ENCODE assay signal across 8 mouse cellular contexts in the genomic region with DNA sequence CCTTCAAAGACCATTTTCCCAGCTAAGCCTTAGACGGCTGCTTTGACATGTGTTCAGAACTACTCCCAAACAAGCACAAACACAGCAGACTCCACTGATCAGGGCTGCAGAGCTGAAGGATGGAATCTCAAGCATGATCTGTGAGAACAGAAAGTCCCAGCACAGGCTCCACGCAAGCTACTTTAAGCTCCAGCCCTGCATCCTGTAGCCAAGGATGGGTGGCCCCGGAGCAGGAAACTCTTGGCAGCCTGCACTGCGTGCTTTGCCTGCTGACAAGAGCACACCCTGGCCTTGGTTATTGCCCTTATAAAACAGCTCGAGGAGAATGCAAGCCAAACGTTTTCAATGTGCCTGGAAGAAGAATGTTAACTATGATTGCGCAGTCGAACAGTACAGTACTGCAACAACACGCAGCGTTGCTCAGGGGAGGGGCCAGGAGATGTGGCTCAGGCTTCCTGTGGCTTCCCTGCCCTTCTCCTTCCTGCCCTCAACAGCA.
DNase-seq lines count a peak whose midpoint lies in the region; ATAC-seq lines count a peak whose summit lies in the region.

No protein-coding gene starts in this region.

- 0 out of 2 replicates have a peak overlapping the region, but pooled peaks have one; percentile 52 for H3K27ac ChIP-seq in limb, embryonic 11.5 days (replicated peaks; ENCODE audit: low read depth, low read length)
- H3K27ac ChIP-seq in midbrain, embryonic 16.5 days (ENCODE audit: low read length) = peak overlapping the region; percentile 70
- peak overlapping the region; percentile 94 for H3K27ac ChIP-seq in stomach, embryonic 16.5 days (ENCODE audit: low read length)

- peak; percentile 16 for DNase-seq in cerebellum, adult 11-12 months
- no peak for DNase-seq in cerebellum, adult 11 months
- peak; percentile 24 for DNase-seq in embryo, embryonic 9.5 days (ENCODE audit: extremely low spot score)
- DNase-seq in heart, adult 8-10 months (ENCODE audit: low spot score) = peak; percentile 94
- peak; percentile 81 to 85 for DNase-seq in kidney, adult 8-10 months
- DNase-seq in limb, embryonic 11.5 days (ENCODE audit: low spot score) = peak; percentile 49

- no peak overlapping the region for H3K9ac ChIP-seq in limb, embryonic 11.5 days (ENCODE audit: low read length)
- H3K9ac ChIP-seq in midbrain, embryonic 16.5 days (ENCODE audit: low read depth, low read length) = no peak overlapping the region
- H3K9ac ChIP-seq in stomach, embryonic 16.5 days (ENCODE audit: low read length) = peak overlapping the region; percentile 45

- H3K27me3 ChIP-seq in limb, embryonic 11.5 days (ENCODE audit: control insufficient read depth, insufficient read depth, low read length) = no peaks in the 10 kb centered on the region
- H3K27me3 ChIP-seq in midbrain, embryonic 16.5 days (ENCODE audit: control insufficient read depth, insufficient read depth, low read depth, low read length) = no peaks in the 10 kb centered on the region
- no peaks in the 10 kb centered on the region for H3K27me3 ChIP-seq in stomach, embryonic 16.5 days (ENCODE audit: control insufficient read depth, insufficient read depth, low read length)

- H3K36me3 ChIP-seq in limb, embryonic 11.5 days (ENCODE audit: control insufficient read depth, insufficient read depth, low read length) = no peaks in the 10 kb centered on the region
- H3K36me3 ChIP-seq in midbrain, embryonic 16.5 days (ENCODE audit: control insufficient read depth, insufficient read depth, low read length) = no peaks in the 10 kb centered on the region
- H3K36me3 ChIP-seq in stomach, embryonic 16.5 days (ENCODE audit: control insufficient read depth, insufficient read depth, low read length) = no peaks in the 10 kb centered on the region

- ATAC-seq in limb, embryonic 11.5 days (ENCODE audit: insufficient number of reproducible peaks, low FRiP score, low TSS enrichment, low read depth) = no peak; the same call in 1 of the 2 replicates
- ATAC-seq in midbrain, embryonic 16.5 days = peak; percentile 80
- ATAC-seq in stomach, embryonic 16.5 days (ENCODE audit: insufficient read depth, low FRiP score) = peak; percentile 95

- WGBS in limb, embryonic 11.5 days = 24% methylated on average over 10 of the region's 10 CpGs
- WGBS in midbrain, embryonic 16.5 days = 48% methylated on average over 10 of the region's 10 CpGs
- WGBS in stomach, embryonic 16.5 days = 9% methylated on average over 10 of the region's 10 CpGs

- peak overlapping the region; percentile 5; the same call in 1 of the 2 replicates for H3K4me2 ChIP-seq in limb, embryonic 11.5 days (ENCODE audit: low read depth, severe bottlenecking)
- H3K4me2 ChIP-seq in midbrain, embryonic 16.5 days (ENCODE audit: low read length) = no peak overlapping the region; the same call in 1 of the 2 replicates
- H3K4me2 ChIP-seq in stomach, embryonic 16.5 days (ENCODE audit: low read depth, low read length) = peak overlapping the region; percentile 40

- no peak overlapping the region for H3K4me3 ChIP-seq in limb, embryonic 11.5 days (ENCODE audit: low read depth, low read length)
- no peak overlapping the region for H3K4me3 ChIP-seq in midbrain, embryonic 16.5 days (ENCODE audit: low read depth, low read length)
- H3K4me3 ChIP-seq in stomach, embryonic 16.5 days (replicated peaks; ENCODE audit: low read length) = no peak overlapping the region

- no peaks in the 10 kb centered on the region for H3K9me3 ChIP-seq in limb, embryonic 11.5 days (ENCODE audit: control insufficient read depth, low read length)
- H3K9me3 ChIP-seq in midbrain, embryonic 16.5 days (replicated peaks; ENCODE audit: control insufficient read depth, low read length, poor library complexity, severe bottlenecking) = no peaks in the 10 kb centered on the region
- no peaks in the 10 kb centered on the region for H3K9me3 ChIP-seq in stomach, embryonic 16.5 days (replicated peaks; ENCODE audit: control insufficient read depth, low read length)

- H3K4me1 ChIP-seq in limb, embryonic 11.5 days (ENCODE audit: control insufficient read depth, insufficient read depth, low read length) = peaks cover 8% of the 10 kb centered on the region; the same call in 1 of the 2 replicates
- peaks cover 7% of the 10 kb centered on the region; the same call in 1 of the 2 replicates for H3K4me1 ChIP-seq in midbrain, embryonic 16.5 days (ENCODE audit: control insufficient read depth, insufficient read depth, low read length)
- H3K4me1 ChIP-seq in stomach, embryonic 16.5 days (ENCODE audit: control insufficient read depth, insufficient read depth, low read length) = peaks cover 4% of the 10 kb centered on the region; the same call in 1 of the 2 replicates
